Mouse (Mus musculus) kidney, adult 8-10 months (tissue): Measurements from ENCODE around the gene Gm19345.

Experiments used
- DNase-seq, 2 experiments: peaks; one replicate each; pipeline ENCODE4 v3.0.0; 2022

Gene Gm19345

GRCm38 (mm10) chr7:19875948-19876682 lies 24.3 kb downstream of the Gm19345 start:
- DNase-seq, result peak; percentile 46 to 70

- DNase-seq, result no peak
Observed at GRCm38 (mm10) chr7:19876781-19877425, 25.1 kb downstream of the Gm19345 start.

GRCm38 (mm10) chr7:19880754-19881153 lies 29.0 kb downstream of the Gm19345 start:
- DNase-seq, result no peak

GRCm38 (mm10) chr7:19887849-19888248 lies 36.0 kb downstream of the Gm19345 start, which contains the start of gene Ceacam19:
Ceacam19 (minus strand) TSS chr7:19887965.
- no peak for DNase-seq

- DNase-seq, result peak in 1 of 2 experiments; percentile 70
Observed at GRCm38 (mm10) chr7:19889881-19890280, 38.1 kb downstream of the Gm19345 start.
